Mouse (Mus musculus): ENCODE results near the gene Eif5a. TPM values are rescaled to one million over a fixed set of nuclear protein-coding genes. Genes with fewer than 3 reads are reported as not detected.

Eif5a gene
- polyA plus RNA-seq, 1 experiment: 2,079 TPM

DNA sequence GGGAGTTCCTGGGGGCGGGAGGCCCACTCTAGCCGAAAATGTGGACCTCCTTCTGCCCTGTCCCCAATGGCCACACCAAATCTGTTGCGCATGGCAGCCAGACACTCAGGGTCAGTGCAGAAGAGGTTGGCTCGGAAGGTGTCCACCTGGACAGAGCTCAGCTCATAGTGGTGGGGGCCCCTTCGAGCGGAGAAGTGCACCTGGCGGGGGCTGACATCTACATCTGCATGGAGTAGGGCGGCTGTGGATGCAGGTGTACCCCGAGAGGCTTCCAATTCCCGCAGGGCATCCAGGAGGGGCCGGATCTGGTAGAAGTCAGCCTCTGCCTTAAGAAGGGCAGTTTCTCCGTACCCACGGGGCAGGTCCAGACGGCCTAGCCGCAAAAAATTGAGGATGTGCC is 42.0 kb downstream of the Eif5a start:
- TF ChIP-seq FLI1 (IDR thresholded peaks at IDR 0.05; ENCODE audit: low read length) (no peak), GATA1 (IDR thresholded peaks at IDR 0.05; ENCODE audit: borderline replicate concordance, low read length) (no peak)
- peaks cover 84% of the 10 kb centered on the region for H3K4me1 ChIP-seq
- H3K36me3 ChIP-seq (replicated peaks; ENCODE audit: low read length): peaks cover 22% of the 10 kb centered on the region
- peak overlapping the region; percentile 95 for H3K4me3 ChIP-seq (replicated peaks)
- no peaks in the 10 kb centered on the region for H3K9me3 ChIP-seq
- peaks cover under 1% of the 10 kb centered on the region for H3K27me3 ChIP-seq (replicated peaks)

DNA sequence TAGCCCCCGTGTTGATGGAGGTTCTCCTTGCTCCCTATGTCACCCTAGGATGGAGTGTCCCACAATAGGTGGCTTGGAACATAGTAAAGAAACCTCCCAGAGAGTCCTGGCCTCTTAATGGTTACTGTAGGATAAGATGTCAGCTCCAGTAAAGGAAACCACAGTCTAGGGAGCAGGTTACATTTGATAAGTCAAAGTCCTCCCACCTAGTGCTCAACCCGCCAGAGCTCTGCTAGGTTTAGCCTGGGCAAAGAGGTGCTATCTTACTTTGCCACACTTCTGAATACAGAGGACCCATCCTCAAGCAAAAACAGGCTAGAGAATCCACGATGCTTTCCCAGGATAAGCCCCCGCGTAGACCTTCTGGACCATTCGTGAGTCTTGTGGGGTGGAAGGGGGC is 42.8 kb downstream of the Eif5a start:
- H3K4me3 ChIP-seq (replicated peaks): peak overlapping the region; percentile 95
- H3K9me3 ChIP-seq: no peaks in the 10 kb centered on the region
- TF ChIP-seq FLI1 (IDR thresholded peaks at IDR 0.05; ENCODE audit: low read length): no peak
- TF ChIP-seq GATA1 (IDR thresholded peaks at IDR 0.05; ENCODE audit: borderline replicate concordance, low read length): no peak
- peaks cover 78% of the 10 kb centered on the region for H3K4me1 ChIP-seq
- peaks cover 15% of the 10 kb centered on the region for H3K36me3 ChIP-seq (replicated peaks; ENCODE audit: low read length)
- H3K27me3 ChIP-seq (replicated peaks): peaks cover 6% of the 10 kb centered on the region

DNA sequence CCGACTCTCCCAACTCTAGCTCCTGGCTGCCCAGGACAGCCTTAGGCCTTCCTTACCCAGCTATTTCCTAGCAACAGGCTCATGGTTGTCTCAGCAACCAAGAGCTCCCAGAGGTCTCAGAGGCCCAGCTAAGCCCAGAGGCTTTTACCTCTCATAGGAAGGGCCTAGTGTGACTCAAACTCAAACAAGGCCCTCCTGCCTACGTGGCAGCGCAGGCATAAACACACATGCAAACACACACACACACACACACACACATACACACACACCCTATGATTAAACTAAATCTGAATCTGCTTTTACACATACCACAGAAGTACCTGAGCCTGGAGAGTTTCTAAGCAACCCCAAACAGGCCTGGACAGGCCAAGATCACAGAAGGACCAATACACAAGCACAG is 43.4 kb downstream of the Eif5a start:
- Histone ChIP-seq H3K9me3 (no peaks in the 10 kb centered on the region), H3K36me3 (replicated peaks; ENCODE audit: low read length) (peaks cover 9% of the 10 kb centered on the region), H3K27me3 (replicated peaks) (peaks cover 6% of the 10 kb centered on the region), H3K4me3 (replicated peaks) (peak overlapping the region; percentile 40), H3K4me1 (peaks cover 73% of the 10 kb centered on the region)
- TF ChIP-seq GATA1 (IDR thresholded peaks at IDR 0.05; ENCODE audit: borderline replicate concordance, low read length): no peak

DNA sequence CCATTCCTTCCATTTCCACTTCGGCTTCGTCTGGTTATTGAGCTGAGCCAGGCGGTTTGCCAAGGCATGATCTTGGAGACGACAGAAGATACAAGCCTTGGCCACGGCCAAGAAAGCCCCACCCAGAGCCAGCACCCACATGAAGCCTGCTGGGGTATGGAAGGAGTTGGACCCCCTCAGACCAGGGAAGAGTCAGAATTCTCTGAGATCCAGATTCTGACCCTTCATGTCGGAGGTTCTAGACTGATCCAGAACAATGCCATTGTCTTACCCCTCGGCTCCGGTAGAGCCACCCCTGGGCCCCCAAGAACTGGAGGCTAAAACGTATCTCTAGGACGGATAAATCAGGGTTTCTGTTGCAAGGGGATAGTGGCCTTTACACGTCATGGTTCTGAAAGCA is 43.9 kb downstream of the Eif5a start, which contains the start of gene Tmem95:
TSS of gene Tmem95 (minus strand) at position 141 of the 400 bp plus-strand sequence.
- no peak for TF ChIP-seq GATA1 (IDR thresholded peaks at IDR 0.05; ENCODE audit: borderline replicate concordance, low read length)
- no peak for TF ChIP-seq FLI1 (IDR thresholded peaks at IDR 0.05; ENCODE audit: low read length)
- peaks cover 6% of the 10 kb centered on the region for H3K27me3 ChIP-seq (replicated peaks)
- H3K4me1 ChIP-seq: peaks cover 73% of the 10 kb centered on the region
- no peaks in the 10 kb centered on the region for H3K9me3 ChIP-seq
- H3K36me3 ChIP-seq (replicated peaks; ENCODE audit: low read length): peaks cover 5% of the 10 kb centered on the region
- H3K4me3 ChIP-seq (replicated peaks): peak within 1 kb of the TSS; percentile 67

DNA sequence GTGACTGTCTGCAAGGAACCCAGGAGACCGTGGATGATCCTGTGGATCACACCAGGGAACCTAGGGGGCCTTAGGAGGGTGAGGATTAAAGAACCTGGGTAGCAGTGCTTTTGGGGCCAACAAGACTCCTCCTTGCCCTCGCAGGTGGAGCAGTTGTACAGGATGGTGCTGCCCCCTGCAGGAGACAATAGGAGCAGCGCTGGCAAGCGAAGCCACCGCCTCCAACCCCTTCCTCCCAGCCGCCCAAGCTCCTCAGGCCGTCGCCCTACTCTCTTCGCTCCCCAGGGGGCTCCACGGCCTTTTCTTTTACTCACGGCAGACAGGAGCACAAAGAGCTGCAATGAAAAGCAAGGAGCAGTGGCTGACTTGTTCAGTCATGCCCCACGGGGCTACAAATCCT is 44.9 kb downstream of the Eif5a start:
- peaks cover 2% of the 10 kb centered on the region for H3K36me3 ChIP-seq (replicated peaks; ENCODE audit: low read length)
- peaks cover 67% of the 10 kb centered on the region for H3K4me1 ChIP-seq
- H3K27me3 ChIP-seq (replicated peaks): peaks cover 6% of the 10 kb centered on the region
- no peak for TF ChIP-seq GATA1 (IDR thresholded peaks at IDR 0.05; ENCODE audit: borderline replicate concordance, low read length)
- TF ChIP-seq FLI1 (IDR thresholded peaks at IDR 0.05; ENCODE audit: low read length): no peak
- no peaks in the 10 kb centered on the region for H3K9me3 ChIP-seq
- H3K4me3 ChIP-seq (replicated peaks): peak overlapping the region; percentile 67

DNA sequence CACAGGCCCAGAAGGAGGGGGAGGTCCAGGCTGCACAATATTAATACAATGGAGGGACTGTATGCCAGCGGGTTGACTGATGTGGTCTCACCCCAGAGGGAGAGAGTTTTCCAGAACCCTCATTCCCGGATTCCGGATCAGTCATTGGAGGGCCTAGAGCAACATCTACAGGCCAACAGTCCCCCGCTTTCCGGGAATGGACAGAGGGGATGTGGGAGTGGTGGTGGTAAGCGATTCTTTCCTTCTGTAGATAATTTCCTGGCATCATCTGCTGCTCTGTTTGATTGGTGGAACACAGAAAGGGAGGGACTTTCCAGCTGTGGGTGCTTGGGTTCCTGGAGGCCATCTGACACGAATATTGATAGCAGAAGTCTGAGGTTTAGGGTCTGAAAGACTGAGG is 45.6 kb downstream of the Eif5a start:
- peaks cover 60% of the 10 kb centered on the region for H3K4me1 ChIP-seq
- TF ChIP-seq GATA1 (IDR thresholded peaks at IDR 0.05; ENCODE audit: borderline replicate concordance, low read length) (no peak), FLI1 (IDR thresholded peaks at IDR 0.05; ENCODE audit: low read length) (no peak)
- no peaks in the 10 kb centered on the region for H3K9me3 ChIP-seq
- H3K4me3 ChIP-seq (replicated peaks): peak overlapping the region; percentile 42
- H3K27me3 ChIP-seq (replicated peaks): peaks cover 6% of the 10 kb centered on the region
- peaks cover 2% of the 10 kb centered on the region for H3K36me3 ChIP-seq (replicated peaks; ENCODE audit: low read length)

DNA sequence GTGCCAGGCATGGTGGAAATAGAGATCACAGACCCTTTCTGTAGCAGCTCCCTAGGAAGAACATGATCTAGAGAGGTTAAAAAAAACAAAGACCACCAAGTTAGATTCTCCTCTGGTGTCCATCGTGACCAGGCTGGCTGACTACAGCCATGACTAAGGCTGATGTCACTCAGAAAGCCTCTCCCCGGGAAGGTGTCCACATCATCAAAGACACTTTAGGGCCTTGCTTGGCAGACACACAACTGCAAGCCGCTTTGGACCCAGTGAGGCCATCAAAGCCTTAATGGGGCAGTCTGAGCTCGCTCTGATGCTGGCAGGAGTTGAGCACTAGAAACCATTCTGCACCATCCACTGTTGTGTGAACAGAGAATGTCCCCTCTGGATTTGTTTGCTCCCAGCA is 49.3 kb downstream of the Eif5a start:
- no peak for TF ChIP-seq GATA1 (IDR thresholded peaks at IDR 0.05; ENCODE audit: borderline replicate concordance, low read length)
- Histone ChIP-seq H3K27me3 (replicated peaks) (peaks cover 18% of the 10 kb centered on the region), H3K4me1 (peaks cover 23% of the 10 kb centered on the region), H3K4me3 (replicated peaks) (no peak overlapping the region), H3K36me3 (replicated peaks; ENCODE audit: low read length) (no peaks in the 10 kb centered on the region), H3K9me3 (no peaks in the 10 kb centered on the region)

DNA sequence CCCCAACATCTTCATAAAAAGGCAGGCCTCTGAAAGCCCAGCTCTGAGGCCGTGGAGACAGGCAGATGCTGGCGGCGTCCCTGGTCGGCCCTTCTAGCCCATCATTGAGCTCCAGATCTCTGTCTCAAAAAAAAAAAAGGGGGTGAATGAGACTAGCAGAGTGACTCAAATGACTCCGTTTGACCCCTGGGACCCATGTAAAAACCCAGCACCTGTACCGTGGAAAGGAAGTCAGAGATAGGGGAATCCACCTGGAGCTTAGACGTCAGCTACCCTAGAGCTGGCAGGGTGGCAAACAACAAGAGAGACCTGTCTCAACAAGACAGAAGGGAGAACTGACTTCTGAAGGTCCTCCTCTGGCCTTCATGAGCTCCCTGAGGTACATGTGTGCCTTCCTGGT is 49.9 kb downstream of the Eif5a start:
- Histone ChIP-seq H3K9me3 (no peaks in the 10 kb centered on the region), H3K4me3 (replicated peaks) (no peak overlapping the region), H3K27me3 (replicated peaks) (peaks cover 24% of the 10 kb centered on the region), H3K4me1 (peaks cover 22% of the 10 kb centered on the region), H3K36me3 (replicated peaks; ENCODE audit: low read length) (no peaks in the 10 kb centered on the region)
- no peak for TF ChIP-seq FLI1 (IDR thresholded peaks at IDR 0.05; ENCODE audit: low read length)

DNA sequence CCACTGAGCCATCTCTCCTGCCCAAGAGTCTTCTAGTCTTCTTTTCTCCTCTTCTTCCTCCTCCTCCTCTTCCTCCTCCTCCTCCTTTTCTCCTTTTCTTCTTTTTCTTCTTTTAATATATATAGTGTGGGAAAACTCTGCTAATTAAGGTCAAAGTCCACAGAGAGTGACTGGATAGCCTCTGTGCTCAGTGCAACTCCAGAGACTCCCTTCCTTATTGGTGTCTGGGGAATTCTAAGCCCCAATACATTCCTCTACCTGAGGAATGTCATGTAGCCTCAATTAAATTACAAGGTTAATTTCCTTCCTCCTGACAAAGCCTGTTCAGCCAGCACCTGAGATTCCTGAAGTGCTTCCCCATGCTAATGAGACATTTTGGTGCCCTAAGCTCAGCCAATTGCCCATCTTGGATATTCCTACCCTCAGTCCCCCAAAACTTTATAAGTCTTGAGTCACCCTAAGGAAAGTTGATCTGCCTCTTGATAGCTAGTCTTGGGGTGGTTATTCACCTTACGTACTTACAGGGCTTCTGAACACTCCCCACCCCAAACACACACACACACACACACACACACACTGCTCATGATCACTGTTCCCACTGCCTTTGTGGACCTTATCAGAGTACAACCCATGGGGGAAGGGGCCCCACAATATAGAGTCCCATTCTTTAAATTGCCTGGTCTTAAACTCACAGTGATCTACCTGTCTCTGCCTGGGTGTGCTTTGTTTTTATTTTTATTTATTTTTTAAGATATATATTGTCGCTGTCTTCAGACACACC is 51.3 kb downstream of the Eif5a start:
- Histone ChIP-seq H3K36me3 (replicated peaks; ENCODE audit: low read length) (no peaks in the 10 kb centered on the region), H3K4me3 (replicated peaks) (no peak overlapping the region), H3K4me1 (peaks cover 8% of the 10 kb centered on the region), H3K27me3 (replicated peaks) (peaks cover 30% of the 10 kb centered on the region), H3K9me3 (no peaks in the 10 kb centered on the region)
- no peak for TF ChIP-seq GATA1 (IDR thresholded peaks at IDR 0.05; ENCODE audit: borderline replicate concordance, low read length)
- no peak for TF ChIP-seq FLI1 (IDR thresholded peaks at IDR 0.05; ENCODE audit: low read length)

DNA sequence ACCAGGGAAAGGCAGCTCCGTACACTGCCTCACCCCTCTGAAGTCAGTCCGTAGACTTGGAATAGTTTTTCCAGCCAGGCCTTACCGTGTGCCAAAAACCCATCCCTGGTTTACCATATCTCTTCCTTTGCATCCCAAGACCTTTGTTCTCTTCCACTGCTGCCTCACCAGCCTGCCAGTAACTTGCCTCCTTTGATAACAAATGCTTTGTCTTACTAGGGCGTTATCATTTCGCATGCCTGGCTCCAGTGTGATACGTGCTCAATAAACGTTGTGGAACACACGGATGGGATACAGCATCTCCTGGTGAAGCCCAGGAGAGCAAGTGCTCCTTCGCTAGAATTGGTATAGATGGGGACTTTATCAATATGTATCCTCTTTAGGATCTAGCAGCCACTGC is 54.4 kb downstream of the Eif5a start:
- Histone ChIP-seq H3K4me1 (peaks cover 10% of the 10 kb centered on the region), H3K36me3 (replicated peaks; ENCODE audit: low read length) (no peaks in the 10 kb centered on the region), H3K27me3 (replicated peaks) (peaks cover 30% of the 10 kb centered on the region), H3K4me3 (replicated peaks) (no peak overlapping the region), H3K9me3 (no peaks in the 10 kb centered on the region)
- no peak for TF ChIP-seq GATA1 (IDR thresholded peaks at IDR 0.05; ENCODE audit: borderline replicate concordance, low read length)
- TF ChIP-seq FLI1 (IDR thresholded peaks at IDR 0.05; ENCODE audit: low read length): no peak

Other genes with a start within 250 kb of the Eif5a start
- gene Eif4a1, start 249.5 kb downstream of the Eif5a start, polyA plus RNA-seq (2012; ENCODE audit: insufficient read depth, low replicate concordance): 144 and 601 TPM in 2 replicates
- 54.1 and 94.8 TPM in 2 replicates for gene Senp3, start 239.9 kb downstream of the Eif5a start, polyA plus RNA-seq (2012; ENCODE audit: insufficient read depth, low replicate concordance)
- gene Tnfsf13, start 236.2 kb downstream of the Eif5a start, polyA plus RNA-seq (2012; ENCODE audit: insufficient read depth, low replicate concordance): 0.56 TPM in 1 of 2 replicates, not detected in the other
- 5.3 and 13.1 TPM in 2 replicates for gene Tnfsf12, start 226.1 kb downstream of the Eif5a start, polyA plus RNA-seq (2012; ENCODE audit: insufficient read depth, low replicate concordance)
- 2.0 and 2.5 TPM in 2 replicates for gene Tnfsfm13, start 225.9 kb downstream of the Eif5a start, polyA plus RNA-seq (2012; ENCODE audit: insufficient read depth, low replicate concordance)
- gene Polr2a, start 163.3 kb downstream of the Eif5a start, polyA plus RNA-seq (2012; ENCODE audit: insufficient read depth, low replicate concordance): 36.5 and 129 TPM in 2 replicates
- not detected in 2 replicates for gene Slc35g3, start 160.0 kb downstream of the Eif5a start, polyA plus RNA-seq (2012; ENCODE audit: insufficient read depth, low replicate concordance)
- gene Zbtb4, start 156.0 kb downstream of the Eif5a start, polyA plus RNA-seq (2012; ENCODE audit: insufficient read depth, low replicate concordance): 1.9 and 3.9 TPM in 2 replicates
- gene Chrnb1, start 126.0 kb downstream of the Eif5a start, polyA plus RNA-seq (2012; ENCODE audit: insufficient read depth, low replicate concordance): not detected in 2 replicates
- 0.64 TPM in 1 of 2 replicates, not detected in the other for gene Fgf11, start 120.1 kb downstream of the Eif5a start, polyA plus RNA-seq (2012; ENCODE audit: insufficient read depth, low replicate concordance)
- not detected in 2 replicates for gene Tmem102, start 116.3 kb downstream of the Eif5a start, polyA plus RNA-seq (2012; ENCODE audit: insufficient read depth, low replicate concordance)
- gene Gm39566, start 106.7 kb downstream of the Eif5a start, polyA plus RNA-seq (2012; ENCODE audit: insufficient read depth, low replicate concordance): not detected in 2 replicates
- not detected in 2 replicates for gene Spem2, start 103.5 kb downstream of the Eif5a start, polyA plus RNA-seq (2012; ENCODE audit: insufficient read depth, low replicate concordance)
- gene Spem1, start 99.8 kb downstream of the Eif5a start, polyA plus RNA-seq (2012; ENCODE audit: insufficient read depth, low replicate concordance): not detected in 2 replicates
- 4.9 and 17.7 TPM in 2 replicates for gene Nlgn2, start 84.2 kb downstream of the Eif5a start, polyA plus RNA-seq (2012; ENCODE audit: insufficient read depth, low replicate concordance)
- 742 and 1,105 TPM in 2 replicates for gene Tmem256, start 83.4 kb downstream of the Eif5a start, polyA plus RNA-seq (2012; ENCODE audit: insufficient read depth, low replicate concordance)
- 41.3 and 79.4 TPM in 2 replicates for gene Plscr3, start 75.6 kb downstream of the Eif5a start, polyA plus RNA-seq (2012; ENCODE audit: insufficient read depth, low replicate concordance)
- not detected in 2 replicates for gene Tnk1, start 63.2 kb downstream of the Eif5a start, polyA plus RNA-seq (2012; ENCODE audit: insufficient read depth, low replicate concordance)
- gene Tmem95, start 43.9 kb downstream of the Eif5a start, polyA plus RNA-seq (2012; ENCODE audit: insufficient read depth, low replicate concordance): not detected in 2 replicates
- 0.98 TPM in 1 of 2 replicates, not detected in the other for gene Kctd11, start 40.6 kb downstream of the Eif5a start, polyA plus RNA-seq (2012; ENCODE audit: insufficient read depth, low replicate concordance)
- gene Acap1, start 26.4 kb downstream of the Eif5a start, polyA plus RNA-seq (2012; ENCODE audit: insufficient read depth, low replicate concordance): 47.6 and 58.4 TPM in 2 replicates
- 0.25 TPM in 1 of 2 replicates, not detected in the other for gene 2810408A11Rik, start 21.0 kb downstream of the Eif5a start, polyA plus RNA-seq (2012; ENCODE audit: insufficient read depth, low replicate concordance)
- gene Neurl4, start 20.9 kb downstream of the Eif5a start, polyA plus RNA-seq (2012; ENCODE audit: insufficient read depth, low replicate concordance): 17.6 and 26.8 TPM in 2 replicates
- gene Gps2, start 8.1 kb downstream of the Eif5a start, polyA plus RNA-seq (2012; ENCODE audit: insufficient read depth, low replicate concordance): 116 and 124 TPM in 2 replicates
- 0.75 TPM in 1 of 2 replicates, not detected in the other for gene Ybx2, start 13.8 kb upstream of the Eif5a start, polyA plus RNA-seq (2012; ENCODE audit: insufficient read depth, low replicate concordance)
- gene Slc2a4, start 26.2 kb upstream of the Eif5a start, polyA plus RNA-seq (2012; ENCODE audit: insufficient read depth, low replicate concordance): not detected in 2 replicates
- gene Cldn7, start 42.8 kb upstream of the Eif5a start, polyA plus RNA-seq (2012; ENCODE audit: insufficient read depth, low replicate concordance): not detected in 2 replicates
- 289 and 291 TPM in 2 replicates for gene Ctdnep1, start 59.2 kb upstream of the Eif5a start, polyA plus RNA-seq (2012; ENCODE audit: insufficient read depth, low replicate concordance)
- gene Elp5, start 60.6 kb upstream of the Eif5a start, polyA plus RNA-seq (2012; ENCODE audit: insufficient read depth, low replicate concordance): 11.0 TPM in 1 of 2 replicates, not detected in the other
- 495 and 977 TPM in 2 replicates for gene Gabarap, start 69.2 kb upstream of the Eif5a start, polyA plus RNA-seq (2012; ENCODE audit: insufficient read depth, low replicate concordance)
- 24.1 and 85.6 TPM in 2 replicates for gene Phf23, start 73.8 kb upstream of the Eif5a start, polyA plus RNA-seq (2012; ENCODE audit: insufficient read depth, low replicate concordance)
- 28.6 and 64.4 TPM in 2 replicates for gene Dvl2, start 78.6 kb upstream of the Eif5a start, polyA plus RNA-seq (2012; ENCODE audit: insufficient read depth, low replicate concordance)
- 12.7 and 34.2 TPM in 2 replicates for gene Acadvl, start 93.5 kb upstream of the Eif5a start, polyA plus RNA-seq (2012; ENCODE audit: insufficient read depth, low replicate concordance)
- 16.1 and 22.0 TPM in 2 replicates for gene Dlg4, start 95.0 kb upstream of the Eif5a start, polyA plus RNA-seq (2012; ENCODE audit: insufficient read depth, low replicate concordance)
- 0.36 TPM in 1 of 2 replicates, not detected in the other for gene Asgr1, start 132.1 kb upstream of the Eif5a start, polyA plus RNA-seq (2012; ENCODE audit: insufficient read depth, low replicate concordance)
- 0.09 TPM in 1 of 2 replicates, not detected in the other for gene Asgr2, start 170.7 kb upstream of the Eif5a start, polyA plus RNA-seq (2012; ENCODE audit: insufficient read depth, low replicate concordance)
- gene Mgl2, start 208.4 kb upstream of the Eif5a start, polyA plus RNA-seq (2012; ENCODE audit: insufficient read depth, low replicate concordance): not detected in 2 replicates
- 0.93 TPM in 1 of 2 replicates, not detected in the other for gene Clec10a, start 234.2 kb upstream of the Eif5a start, polyA plus RNA-seq (2012; ENCODE audit: insufficient read depth, low replicate concordance)

Data from megakaryocyte, embryonic 14.5 days (primary cell).